Mouse (Mus musculus) embryonic facial prominence, embryonic 14.5 days (tissue): ENCODE data around the gene Mamdc2. TPM values are rescaled to one million over a fixed set of nuclear protein-coding genes. Genes with fewer than 3 reads are reported as not detected.

Experiments used
- ATAC-seq: fragments of 200-750 bp; cut with Nextera tagmentation; 2 replicates; pipeline ENCODE4 v1.8.0; 2017; ENCODE audit warnings: low read depth, moderate number of reproducible peaks, moderate TSS enrichment
- DNase-seq: peaks from one replicate; pipeline ENCODE4 v3.0.0-alpha.2; 2015; ENCODE audit warnings: low spot score
- H3K27ac ChIP-seq: fragments of 300-500 bp; sonication (generic); replicated peaks from 2 replicates; pipeline ENCODE4 v1.5.1; 2014; ENCODE audit warnings: low read depth, mild to moderate bottlenecking, low read length, moderate library complexity
- H3K27me3 ChIP-seq: fragments of 300-500 bp; sonication (generic); replicated peaks from 2 replicates; pipeline ENCODE4 v1.6.1; 2014; ENCODE audit warnings: low read length; ENCODE audit not compliant: control insufficient read depth, insufficient read depth
- H3K36me3 ChIP-seq: fragments of 300-500 bp; sonication (generic); 2 replicates; pipeline ENCODE4 v1.6.1; 2014; ENCODE audit warnings: low read length, mixed read lengths; ENCODE audit not compliant: control insufficient read depth, insufficient read depth
- H3K4me1 ChIP-seq: fragments of 300-500 bp; sonication (generic); 2 replicates; pipeline ENCODE4 v1.6.1; 2014; ENCODE audit warnings: antibody characterized with exemption, low read length; ENCODE audit not compliant: control insufficient read depth, insufficient read depth
- H3K4me2 ChIP-seq: fragments of 300-500 bp; sonication (generic); 2 replicates; pipeline ENCODE4 v1.6.1; 2014; ENCODE audit warnings: low read depth, mild to moderate bottlenecking, low read length, moderate library complexity, mixed read lengths
- H3K4me3 ChIP-seq: fragments of 300-500 bp; sonication (generic); 2 replicates; pipeline ENCODE4 v1.5.1; 2014; ENCODE audit warnings: low read depth, mild to moderate bottlenecking, low read length
- H3K9ac ChIP-seq: fragments of 300-500 bp; sonication (generic); 2 replicates; pipeline ENCODE4 v1.6.1; 2014; ENCODE audit warnings: low read depth, mild to moderate bottlenecking, low read length, moderate library complexity, mixed read lengths
- H3K9me3 ChIP-seq: fragments of 300-500 bp; sonication (generic); 2 replicates; pipeline ENCODE4 v1.6.1; 2016; ENCODE audit warnings: low read length; ENCODE audit not compliant: control insufficient read depth
- WGBS: fragments of 180-500 bp; shearing (Covaris S2); extraction: QIAGEN DNeasy Blood & Tissue Kit; methylation state at CpG from one replicate; pipeline ENCODE4 v1.1.7; 2014; 5-methylcytosine and 5-hydroxymethylcytosine counted together
- polyA plus RNA-seq: library from polyadenylated mRNA; unstranded; fragments of >200 nt; fragmentation: Nextera tagmentation; extraction: Ambion mirVana; gene quantifications from 2 replicates; pipeline ENCODE4 v1.2.1, GENCODE M21; 2014

The Mamdc2 gene
- polyA plus RNA-seq, 1 experiment from 2014 or later: 7.5 TPM

DNA sequence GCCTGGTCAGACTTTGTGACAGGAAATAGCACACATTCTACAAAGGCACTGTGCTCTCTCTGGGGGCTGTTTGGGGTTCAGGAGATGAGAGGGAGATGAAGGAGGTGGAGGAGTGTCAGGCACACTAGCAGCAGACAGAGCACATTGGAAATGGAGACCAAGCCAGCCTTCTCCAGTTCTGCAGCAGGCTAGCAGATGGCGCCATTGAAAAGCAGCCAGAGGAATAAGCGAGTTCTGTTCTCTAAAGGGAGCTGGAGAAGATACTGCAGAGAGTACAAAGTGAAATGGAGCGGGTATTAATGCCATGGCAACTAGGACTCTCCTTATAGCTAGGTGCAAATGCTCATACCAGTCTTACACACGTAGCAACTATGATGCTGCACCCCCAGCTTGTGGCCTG is 87.1 kb downstream of the Mamdc2 start:
- H3K4me2 ChIP-seq: no peak overlapping the region
- no peaks in the 10 kb centered on the region for H3K4me1 ChIP-seq
- ATAC-seq (no peak), DNase-seq (peak; percentile 36)
- H3K27ac ChIP-seq: peak overlapping the region; percentile 31; the same call in 1 of the 2 replicates
- H3K4me3 ChIP-seq: no peak overlapping the region
- H3K9ac ChIP-seq: no peak overlapping the region
- 0 out of 2 replicates have a peak, but pooled peaks cover 5% of the 10 kb centered on the region for H3K9me3 ChIP-seq
- H3K27me3 ChIP-seq: no peaks in the 10 kb centered on the region
- H3K36me3 ChIP-seq: no peaks in the 10 kb centered on the region
- WGBS: 68% methylated on average over 4 of the region's 4 CpGs

DNA sequence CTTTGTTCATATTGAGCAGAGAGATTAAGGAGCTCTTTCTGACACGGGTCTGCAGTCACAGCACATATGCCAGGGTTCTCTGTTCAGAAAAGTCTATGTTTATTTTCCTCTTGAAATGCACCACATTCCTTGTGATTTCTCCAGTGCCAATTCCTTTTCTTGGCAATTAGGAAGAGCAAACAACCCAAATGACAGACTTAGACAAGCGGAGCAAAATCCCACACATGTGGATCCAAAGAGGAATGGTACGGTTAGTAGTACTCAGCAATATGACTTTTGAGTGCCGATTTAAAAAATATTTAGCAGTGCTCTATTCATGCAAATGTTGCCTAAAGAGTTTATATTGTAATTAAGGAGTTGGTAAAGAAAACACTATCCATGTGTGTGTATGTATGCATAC is 87.7 kb downstream of the Mamdc2 start:
- Histone ChIP-seq H3K27ac (no peak overlapping the region; the same call in 1 of the 2 replicates), H3K27me3 (no peaks in the 10 kb centered on the region), H3K4me2 (no peak overlapping the region), H3K4me3 (no peak overlapping the region), H3K9ac (no peak overlapping the region), H3K36me3 (no peaks in the 10 kb centered on the region), H3K9me3 (0 out of 2 replicates have a peak, but pooled peaks cover 5% of the 10 kb centered on the region), H3K4me1 (no peaks in the 10 kb centered on the region)
- DNase-seq (peak; percentile 27), ATAC-seq (no peak)
- 72% methylated on average over 4 of the region's 4 CpGs for WGBS

DNA sequence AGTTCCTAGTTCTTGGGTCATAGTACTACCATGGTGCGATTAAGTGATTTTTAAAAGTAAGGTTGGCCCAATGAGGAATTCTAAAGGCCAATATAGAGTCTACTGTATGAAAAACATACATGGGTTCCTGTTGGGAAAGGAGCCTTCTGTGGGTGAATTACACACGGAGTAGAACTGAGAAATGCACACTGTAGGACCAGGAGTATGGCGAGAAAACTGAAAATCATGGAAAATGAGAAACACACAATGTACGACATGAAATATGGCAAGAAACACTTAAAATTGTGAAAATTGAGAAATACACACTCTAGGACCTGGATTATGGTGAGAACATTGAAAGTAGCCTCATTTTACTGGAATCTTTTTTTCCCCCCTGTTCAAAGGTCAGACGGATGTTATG is 91.0 kb downstream of the Mamdc2 start:
- Histone ChIP-seq H3K27ac (no peak overlapping the region), H3K27me3 (no peaks in the 10 kb centered on the region), H3K4me1 (no peaks in the 10 kb centered on the region), H3K36me3 (no peaks in the 10 kb centered on the region), H3K4me3 (no peak overlapping the region), H3K4me2 (no peak overlapping the region), H3K9me3 (0 out of 2 replicates have a peak, but pooled peaks cover 5% of the 10 kb centered on the region), H3K9ac (no peak overlapping the region)
- no peak for DNase-seq
- ATAC-seq: no peak
- 90% methylated on average over 5 of the region's 5 CpGs for WGBS

DNA sequence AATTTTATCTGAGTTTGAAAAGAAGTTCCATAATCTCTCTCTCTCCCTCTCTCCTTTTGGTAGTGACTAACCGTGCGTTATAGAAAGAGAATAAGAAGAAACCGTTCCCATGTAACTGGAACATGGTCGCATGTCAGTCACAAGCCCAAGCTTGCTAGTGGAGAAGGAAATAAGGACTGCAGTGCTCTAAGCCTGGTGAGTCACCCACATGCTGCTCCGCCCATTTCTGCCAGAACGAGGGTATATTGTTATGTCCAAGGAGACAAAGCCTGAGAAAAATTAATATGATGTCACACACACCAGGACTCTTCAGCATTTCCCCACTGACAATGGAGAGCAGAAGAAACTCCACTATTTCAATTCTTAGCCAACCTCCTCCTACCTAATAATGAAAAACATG is 93.5 kb downstream of the Mamdc2 start:
- DNase-seq: no peak
- H3K9me3 ChIP-seq: 0 out of 2 replicates have a peak, but pooled peaks cover 5% of the 10 kb centered on the region
- H3K4me1 ChIP-seq: no peaks in the 10 kb centered on the region
- no peaks in the 10 kb centered on the region for H3K36me3 ChIP-seq
- no peak overlapping the region for H3K4me3 ChIP-seq
- no peak overlapping the region for H3K4me2 ChIP-seq
- H3K27ac ChIP-seq: no peak overlapping the region
- WGBS: 81% methylated on average over 6 of the region's 6 CpGs
- H3K9ac ChIP-seq: no peak overlapping the region
- no peaks in the 10 kb centered on the region for H3K27me3 ChIP-seq
- no peak for ATAC-seq

DNA sequence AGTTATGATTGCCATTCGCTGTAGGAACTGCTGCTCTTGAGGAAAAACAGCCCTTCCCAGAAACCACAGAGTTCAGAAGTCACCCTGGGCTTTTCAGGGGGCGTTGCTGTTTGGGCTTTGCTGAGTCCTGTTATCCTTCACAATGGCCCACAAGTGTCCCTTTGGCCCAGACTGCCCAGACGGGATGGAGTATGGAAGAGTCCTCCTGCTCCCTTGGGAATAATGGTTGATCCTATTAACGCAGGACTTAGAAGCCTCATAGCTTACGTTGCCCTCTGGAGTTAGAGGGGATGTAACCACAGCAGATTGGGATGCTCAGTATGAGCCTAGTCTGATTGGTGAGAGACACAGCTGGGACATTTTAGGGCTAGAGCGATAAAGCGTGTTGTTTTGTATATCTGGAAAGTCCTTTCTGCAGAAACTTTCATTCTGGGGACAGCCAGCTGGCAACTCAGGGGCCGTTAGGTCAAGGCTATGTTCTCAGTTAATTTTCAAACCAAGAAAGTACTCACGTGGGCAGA is 94.3 kb downstream of the Mamdc2 start:
- ATAC-seq (no peak), DNase-seq (no peak)
- Histone ChIP-seq H3K27ac (no peak overlapping the region), H3K36me3 (no peaks in the 10 kb centered on the region), H3K9me3 (0 out of 2 replicates have a peak, but pooled peaks cover 5% of the 10 kb centered on the region), H3K4me2 (no peak overlapping the region), H3K4me3 (no peak overlapping the region), H3K9ac (no peak overlapping the region), H3K27me3 (no peaks in the 10 kb centered on the region), H3K4me1 (no peaks in the 10 kb centered on the region)
- 58% methylated on average over 9 of the region's 9 CpGs for WGBS

DNA sequence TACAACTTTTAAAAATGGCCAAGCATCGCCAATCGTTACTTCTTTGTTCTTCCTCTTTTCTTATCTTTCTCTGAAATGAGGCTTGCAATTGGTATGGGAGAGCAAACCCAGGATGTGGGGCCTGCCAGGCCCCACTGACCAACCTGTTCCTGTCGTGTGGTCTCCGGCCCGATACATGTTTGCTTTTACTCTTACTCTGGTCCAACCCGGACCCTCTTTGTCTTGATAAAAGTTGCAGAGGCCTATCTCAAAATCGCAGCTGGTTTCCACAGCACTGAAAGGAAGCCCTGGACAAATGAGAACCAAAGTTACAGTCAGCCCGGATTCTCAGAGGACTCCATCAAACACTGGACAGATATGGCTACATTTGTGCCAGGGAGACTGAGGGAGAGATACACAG is 95.1 kb downstream of the Mamdc2 start:
- no peak overlapping the region for H3K9ac ChIP-seq
- H3K27me3 ChIP-seq: no peaks in the 10 kb centered on the region
- H3K9me3 ChIP-seq: 0 out of 2 replicates have a peak, but pooled peaks cover 5% of the 10 kb centered on the region
- H3K4me2 ChIP-seq: no peak overlapping the region
- DNase-seq: no peak
- 77% methylated on average over 8 of the region's 8 CpGs for whole genome bisulfite sequencing
- no peaks in the 10 kb centered on the region for H3K4me1 ChIP-seq
- H3K27ac ChIP-seq: no peak overlapping the region
- H3K36me3 ChIP-seq: no peaks in the 10 kb centered on the region
- no peak overlapping the region for H3K4me3 ChIP-seq
- ATAC-seq: no peak

DNA sequence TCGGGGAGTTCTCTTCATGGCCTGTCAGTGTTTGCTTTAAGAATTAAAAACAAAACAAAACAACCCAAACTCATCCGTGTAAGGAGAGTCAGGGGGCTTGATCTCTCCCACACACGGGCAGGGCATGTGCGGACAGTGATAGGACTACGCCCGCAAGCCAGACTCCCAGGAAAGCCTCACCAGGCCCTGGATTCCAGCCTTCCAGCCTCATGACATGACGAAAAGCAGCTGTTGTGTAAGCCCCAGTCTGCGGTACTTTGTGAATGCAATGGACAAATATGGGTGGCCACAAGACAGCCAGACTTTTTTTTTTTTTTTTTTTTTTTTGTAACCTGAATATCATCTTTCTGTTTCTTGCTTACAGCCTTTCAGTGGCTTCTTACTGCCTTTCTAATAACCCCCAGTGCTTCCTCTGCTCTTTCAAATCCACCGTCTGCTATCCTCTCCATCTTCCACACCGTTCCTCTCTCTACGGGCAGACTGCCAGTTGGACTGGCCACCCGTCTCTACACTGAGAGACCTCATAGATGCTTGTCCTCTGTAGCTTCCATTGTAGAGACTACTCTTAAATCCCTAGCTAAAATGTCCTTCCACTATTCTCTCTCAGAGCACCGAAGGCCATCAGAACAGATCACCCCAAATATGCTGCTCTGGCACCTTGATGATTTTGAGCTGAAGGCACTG is 96.3 kb downstream of the Mamdc2 start:
- no peak overlapping the region for H3K4me2 ChIP-seq
- peak overlapping the region; percentile 58; the same call in 1 of the 2 replicates for H3K27ac ChIP-seq
- ATAC-seq (no peak; the same call in 1 of the 2 replicates), DNase-seq (peak; percentile 73)
- WGBS: 60% methylated on average over 13 of the region's 13 CpGs
- H3K27me3 ChIP-seq: no peaks in the 10 kb centered on the region
- H3K9me3 ChIP-seq: no peaks in the 10 kb centered on the region
- H3K4me1 ChIP-seq: no peaks in the 10 kb centered on the region
- no peaks in the 10 kb centered on the region for H3K36me3 ChIP-seq
- no peak overlapping the region for H3K9ac ChIP-seq
- no peak overlapping the region for H3K4me3 ChIP-seq

DNA sequence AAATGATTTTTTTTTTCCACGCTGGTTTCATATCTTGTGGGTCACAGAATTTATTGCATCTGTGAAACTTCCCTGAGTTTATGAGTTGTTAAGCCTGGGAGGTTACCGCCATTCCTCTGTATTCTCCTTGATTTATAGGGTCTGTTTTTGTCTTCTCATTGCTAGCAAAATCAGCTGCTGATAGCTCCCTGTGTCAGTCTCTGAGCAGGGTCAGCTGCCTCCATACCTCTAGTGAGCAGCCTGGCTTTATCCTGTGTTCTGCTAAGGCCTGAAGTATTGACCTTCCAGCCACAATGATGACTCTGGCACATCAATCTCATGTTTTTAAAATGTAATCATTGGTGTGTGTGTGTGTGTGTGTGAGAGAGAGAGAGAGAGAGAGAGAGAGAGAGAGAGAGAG is 98.3 kb downstream of the Mamdc2 start:
- H3K27me3 ChIP-seq: no peaks in the 10 kb centered on the region
- H3K4me3 ChIP-seq: no peak overlapping the region
- WGBS: 71% methylated on average over 2 of the region's 2 CpGs
- no peaks in the 10 kb centered on the region for H3K36me3 ChIP-seq
- no peak overlapping the region for H3K9ac ChIP-seq
- H3K4me2 ChIP-seq: no peak overlapping the region
- ATAC-seq (no peak), DNase-seq (no peak)
- H3K9me3 ChIP-seq: no peaks in the 10 kb centered on the region
- H3K27ac ChIP-seq: no peak overlapping the region
- no peaks in the 10 kb centered on the region for H3K4me1 ChIP-seq

DNA sequence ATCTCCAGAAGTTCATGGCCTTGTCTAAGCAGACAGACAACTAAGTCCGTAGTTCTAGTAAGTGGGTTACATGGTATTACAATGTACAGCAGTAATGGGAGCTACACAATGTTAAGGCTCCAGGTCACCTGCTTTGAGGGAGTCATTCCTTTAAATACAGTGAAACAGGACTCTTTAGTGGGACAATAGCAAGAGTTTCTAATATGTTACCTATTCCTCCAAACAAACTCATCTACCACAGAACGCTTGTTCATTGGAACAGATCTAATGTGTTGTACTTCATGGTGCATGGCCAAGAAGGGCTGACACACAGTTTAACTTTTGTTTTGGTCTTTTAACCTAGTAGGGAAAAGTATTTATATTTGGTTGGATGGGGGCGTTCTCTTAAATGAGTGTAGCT is 105.5 kb downstream of the Mamdc2 start:
- Histone ChIP-seq H3K4me3 (no peak overlapping the region), H3K27ac (no peak overlapping the region), H3K36me3 (no peaks in the 10 kb centered on the region), H3K9ac (no peak overlapping the region), H3K9me3 (no peaks in the 10 kb centered on the region), H3K4me2 (no peak overlapping the region), H3K4me1 (no peaks in the 10 kb centered on the region), H3K27me3 (no peaks in the 10 kb centered on the region)
- WGBS: 94% methylated on average over 3 of the region's 3 CpGs
- no peak for DNase-seq
- no peak for ATAC-seq
